Mouse (Mus musculus): ENCODE results near the gene Znhit1.

Gene Znhit1

GRCm38 (mm10) chr5:136965210-136965609 is 22.6 kb downstream of the Znhit1 start:
- Histone ChIP-seq H3K36me3 (ENCODE audit: insufficient read depth, low read length) (peaks cover 60% of the 10 kb centered on the region), H3K4me3 (replicated peaks; ENCODE audit: low read length) (0 out of 2 replicates have a peak overlapping the region, but pooled peaks have one; percentile 59), H3K4me1 (replicated peaks; ENCODE audit: low read depth, low read length) (peaks cover 76% of the 10 kb centered on the region), H3K27me3 (ENCODE audit: insufficient read depth, low read length) (no peaks in the 10 kb centered on the region), H3K9me3 (ENCODE audit: low read length) (no peaks in the 10 kb centered on the region)
- TF ChIP-seq POU5F1 (IDR thresholded peaks at IDR 0.05; ENCODE audit: borderline replicate concordance, low read length), result no peak
- TF ChIP-seq NANOG (IDR thresholded peaks at IDR 0.05; ENCODE audit: borderline replicate concordance, low read length), result no peak
- TF ChIP-seq CTCF (conservative IDR thresholded peaks at IDR 0.05; ENCODE audit: low read length), result no peak

GRCm38 (mm10) chr5:136962966-136963540 is 24.8 kb downstream of the Znhit1 start:
- no peak for TF ChIP-seq POU5F1 (IDR thresholded peaks at IDR 0.05; ENCODE audit: borderline replicate concordance, low read length)
- no peak for TF ChIP-seq CTCF (conservative IDR thresholded peaks at IDR 0.05; ENCODE audit: low read length)
- no peak for TF ChIP-seq NANOG (IDR thresholded peaks at IDR 0.05; ENCODE audit: borderline replicate concordance, low read length)
- peaks cover 64% of the 10 kb centered on the region for H3K36me3 ChIP-seq (ENCODE audit: insufficient read depth, low read length)

GRCm38 (mm10) chr5:136962501-136962900 is 25.3 kb downstream of the Znhit1 start:
- Histone ChIP-seq H3K36me3 (ENCODE audit: insufficient read depth, low read length) (peaks cover 64% of the 10 kb centered on the region), H3K4me1 (replicated peaks; ENCODE audit: low read depth, low read length) (peaks cover 92% of the 10 kb centered on the region), H3K9me3 (ENCODE audit: low read length) (no peaks in the 10 kb centered on the region), H3K27me3 (ENCODE audit: insufficient read depth, low read length) (no peaks in the 10 kb centered on the region), H3K4me3 (replicated peaks; ENCODE audit: low read length) (peak overlapping the region; percentile 85)
- TF ChIP-seq CTCF (conservative IDR thresholded peaks at IDR 0.05; ENCODE audit: low read length) (peak; percentile 92), POU5F1 (IDR thresholded peaks at IDR 0.05; ENCODE audit: borderline replicate concordance, low read length) (no peak)

More at GRCm38 (mm10) chr5:136962966-136963540, 24.8 kb downstream of the Znhit1 start:
- Histone ChIP-seq H3K4me1 (replicated peaks; ENCODE audit: low read depth, low read length) (peaks cover 93% of the 10 kb centered on the region), H3K9me3 (ENCODE audit: low read length) (no peaks in the 10 kb centered on the region), H3K27me3 (ENCODE audit: insufficient read depth, low read length) (no peaks in the 10 kb centered on the region), H3K4me3 (replicated peaks; ENCODE audit: low read length) (peak overlapping the region; percentile 85)

GRCm38 (mm10) chr5:136961983-136962461 is 25.8 kb downstream of the Znhit1 start:
- Histone ChIP-seq H3K4me3 (replicated peaks; ENCODE audit: low read length) (peak overlapping the region; percentile 85), H3K27me3 (ENCODE audit: insufficient read depth, low read length) (no peaks in the 10 kb centered on the region), H3K36me3 (ENCODE audit: insufficient read depth, low read length) (peaks cover 67% of the 10 kb centered on the region), H3K9me3 (ENCODE audit: low read length) (no peaks in the 10 kb centered on the region), H3K4me1 (replicated peaks; ENCODE audit: low read depth, low read length) (peaks cover 92% of the 10 kb centered on the region)
- TF ChIP-seq NANOG (IDR thresholded peaks at IDR 0.05; ENCODE audit: borderline replicate concordance, low read length) (no peak), CTCF (conservative IDR thresholded peaks at IDR 0.05; ENCODE audit: low read length) (no peak), POU5F1 (IDR thresholded peaks at IDR 0.05; ENCODE audit: borderline replicate concordance, low read length) (no peak)

- Histone ChIP-seq H3K4me1 (replicated peaks; ENCODE audit: low read depth, low read length) (peaks cover 92% of the 10 kb centered on the region), H3K27me3 (ENCODE audit: insufficient read depth, low read length) (no peaks in the 10 kb centered on the region)
- no peak for TF ChIP-seq CTCF (conservative IDR thresholded peaks at IDR 0.05; ENCODE audit: low read length)
- no peak for TF ChIP-seq NANOG (IDR thresholded peaks at IDR 0.05; ENCODE audit: borderline replicate concordance, low read length)
- TF ChIP-seq POU5F1 (IDR thresholded peaks at IDR 0.05; ENCODE audit: borderline replicate concordance, low read length), result no peak
Measured at GRCm38 (mm10) chr5:136961334-136961982, 26.4 kb downstream of the Znhit1 start.

GRCm38 (mm10) chr5:136960053-136960452 is 27.8 kb downstream of the Znhit1 start:
- no peaks in the 10 kb centered on the region for H3K27me3 ChIP-seq (ENCODE audit: insufficient read depth, low read length)
- H3K4me3 ChIP-seq (replicated peaks; ENCODE audit: low read length), result no peak overlapping the region
- H3K4me1 ChIP-seq (replicated peaks; ENCODE audit: low read depth, low read length), result peaks cover 92% of the 10 kb centered on the region
- H3K9me3 ChIP-seq (ENCODE audit: low read length), result no peaks in the 10 kb centered on the region
- TF ChIP-seq CTCF (conservative IDR thresholded peaks at IDR 0.05; ENCODE audit: low read length) (no peak), NANOG (IDR thresholded peaks at IDR 0.05; ENCODE audit: borderline replicate concordance, low read length) (no peak), POU5F1 (IDR thresholded peaks at IDR 0.05; ENCODE audit: borderline replicate concordance, low read length) (no peak)
- H3K36me3 ChIP-seq (ENCODE audit: insufficient read depth, low read length), result peaks cover 72% of the 10 kb centered on the region

More at GRCm38 (mm10) chr5:136961334-136961982, 26.4 kb downstream of the Znhit1 start:
- Histone ChIP-seq H3K4me3 (replicated peaks; ENCODE audit: low read length) (peak overlapping the region; percentile 85), H3K9me3 (ENCODE audit: low read length) (no peaks in the 10 kb centered on the region), H3K36me3 (ENCODE audit: insufficient read depth, low read length) (peaks cover 73% of the 10 kb centered on the region)

- no peaks in the 10 kb centered on the region for H3K27me3 ChIP-seq (ENCODE audit: insufficient read depth, low read length)
- peak overlapping the region; percentile 2; the same call in 1 of the 2 replicates for H3K4me3 ChIP-seq (replicated peaks; ENCODE audit: low read length)
- peaks cover 92% of the 10 kb centered on the region for H3K4me1 ChIP-seq (replicated peaks; ENCODE audit: low read depth, low read length)
- H3K36me3 ChIP-seq (ENCODE audit: insufficient read depth, low read length), result peaks cover 68% of the 10 kb centered on the region
- TF ChIP-seq POU5F1 (IDR thresholded peaks at IDR 0.05; ENCODE audit: borderline replicate concordance, low read length), result no peak
- TF ChIP-seq CTCF (conservative IDR thresholded peaks at IDR 0.05; ENCODE audit: low read length), result no peak
- no peak for TF ChIP-seq NANOG (IDR thresholded peaks at IDR 0.05; ENCODE audit: borderline replicate concordance, low read length)
- no peaks in the 10 kb centered on the region for H3K9me3 ChIP-seq (ENCODE audit: low read length)
Measured at GRCm38 (mm10) chr5:136958991-136959605, 28.7 kb downstream of the Znhit1 start.

GRCm38 (mm10) chr5:136957250-136957649 is 30.6 kb downstream of the Znhit1 start:
- Histone ChIP-seq H3K27me3 (ENCODE audit: insufficient read depth, low read length) (no peaks in the 10 kb centered on the region), H3K4me1 (replicated peaks; ENCODE audit: low read depth, low read length) (peaks cover 77% of the 10 kb centered on the region), H3K36me3 (ENCODE audit: insufficient read depth, low read length) (peaks cover 55% of the 10 kb centered on the region), H3K4me3 (replicated peaks; ENCODE audit: low read length) (no peak overlapping the region), H3K9me3 (ENCODE audit: low read length) (no peaks in the 10 kb centered on the region)
- TF ChIP-seq CTCF (conservative IDR thresholded peaks at IDR 0.05; ENCODE audit: low read length) (no peak), NANOG (IDR thresholded peaks at IDR 0.05; ENCODE audit: borderline replicate concordance, low read length) (no peak), POU5F1 (IDR thresholded peaks at IDR 0.05; ENCODE audit: borderline replicate concordance, low read length) (no peak)

All from E14TG2a.4 (cell line).